Comparison of ENCODE assay signal across 17 mouse cellular contexts in the genomic region with DNA sequence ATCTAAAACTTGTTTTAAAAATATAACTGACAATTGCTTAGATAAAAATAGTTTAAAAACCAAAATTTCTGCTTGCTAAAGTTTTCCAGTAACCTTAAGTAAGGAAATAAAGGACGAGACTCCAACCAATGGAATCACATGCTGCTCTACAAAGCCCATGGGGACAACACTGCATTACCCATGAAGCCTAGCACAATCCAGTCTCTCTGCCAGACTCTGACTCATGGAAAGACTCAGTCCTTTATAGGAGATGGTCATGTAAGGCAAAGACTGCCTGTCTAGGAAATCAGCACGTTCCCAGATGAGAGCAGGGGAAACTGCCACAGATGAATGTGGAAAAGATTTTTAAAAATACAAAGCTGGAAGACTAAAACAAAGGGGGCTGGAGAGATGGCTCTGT. TPM values are rescaled to one million over a fixed set of nuclear protein-coding genes. Genes with fewer than 3 reads are reported as not detected.
DNase-seq lines count a peak whose midpoint lies in the region; ATAC-seq lines count a peak whose summit lies in the region.
"Had no signal": no experiment of that assay in that cellular context is flagged by ENCODE, and none has a peak within 500 bp of the region (broad histone marks: within the 10 kb centered on the region; RNA-seq: fewer than 3 reads in every experiment).

No protein-coding gene starts in this region.

- H3K9ac ChIP-seq in forebrain, embryonic 14.5 days (ENCODE audit: low read length), result no peak overlapping the region
- H3K9ac ChIP-seq: forebrain, embryonic 13.5 days; lung, embryonic 14.5 days; midbrain, embryonic 12.5 days; neural tube, embryonic 13.5 days had no signal

- ATAC-seq in forebrain, embryonic 14.5 days, result no peak
- ATAC-seq: forebrain, embryonic 13.5 days; inflammation-experienced regulatory T-cells, adult 6 months had no signal

- peak; percentile 3 for DNase-seq in layer of hippocampus, adult 11-12 months (ENCODE audit: low spot score)
- DNase-seq in layer of hippocampus, adult 18-20 months (ENCODE audit: low spot score in 2 of 2), result no peak
- DNase-seq in urinary bladder, postnatal 25 days (ENCODE audit: low spot score), result peak; percentile 2
- DNase-seq in urinary bladder, postnatal 36 days (ENCODE audit: low spot score in 2 of 2), result no peak
- peak; percentile 75 for DNase-seq in heart, adult 8-10 months (ENCODE audit: low spot score)
- DNase-seq in cerebellum, postnatal 4 days (ENCODE audit: low spot score in 2 of 2), result no peak
- DNase-seq in forebrain, embryonic 14.5 days (ENCODE audit: low spot score), result no peak
- no peak for DNase-seq in cerebellum, postnatal 36 days
- DNase-seq: cerebellum, adult 9-10 months; left cerebral cortex, postnatal 4 days; lung, embryonic 14.5 days; thymus, postnatal 36 days had no signal

- H3K9me3 ChIP-seq in forebrain, embryonic 14.5 days (replicated peaks; ENCODE audit: control insufficient read depth, low read length), result no peaks in the 10 kb centered on the region
- H3K9me3 ChIP-seq: forebrain, embryonic 13.5 days; midbrain, embryonic 12.5 days; neural tube, embryonic 13.5 days had no signal

- no peak overlapping the region for H3K4me3 ChIP-seq in forebrain, embryonic 14.5 days (ENCODE audit: low read depth, low read length)
- H3K4me3 ChIP-seq: forebrain, embryonic 13.5 days; midbrain, embryonic 12.5 days; neural tube, embryonic 13.5 days had no signal

- H3K36me3 ChIP-seq in forebrain, embryonic 14.5 days (ENCODE audit: control insufficient read depth, insufficient read depth, low read length), result no peaks in the 10 kb centered on the region
- H3K36me3 ChIP-seq: neural tube, embryonic 13.5 days had no signal

- no peak overlapping the region for H3K27ac ChIP-seq in forebrain, embryonic 14.5 days (ENCODE audit: low read depth, low read length)
- H3K27ac ChIP-seq: forebrain, embryonic 13.5 days; midbrain, embryonic 12.5 days; neural tube, embryonic 13.5 days had no signal

- WGBS in forebrain, embryonic 14.5 days, result 84% methylated on average over 2 of the region's 2 CpGs

- H3K27me3 ChIP-seq in forebrain, embryonic 14.5 days (replicated peaks; ENCODE audit: control insufficient read depth, insufficient read depth, low read length), result no peaks in the 10 kb centered on the region
- H3K27me3 ChIP-seq: CH12.LX; forebrain, embryonic 13.5 days; midbrain, embryonic 12.5 days; neural tube, embryonic 13.5 days had no signal

- H3K4me2 ChIP-seq in forebrain, embryonic 14.5 days (ENCODE audit: low read length), result no peak overlapping the region
- H3K4me2 ChIP-seq: forebrain, embryonic 13.5 days; lung, embryonic 14.5 days; midbrain, embryonic 12.5 days; neural tube, embryonic 13.5 days had no signal

- H3K4me1 ChIP-seq in forebrain, embryonic 14.5 days (ENCODE audit: control insufficient read depth, insufficient read depth, low read length), result no peaks in the 10 kb centered on the region
- H3K4me1 ChIP-seq: forebrain, embryonic 13.5 days; midbrain, embryonic 12.5 days; neural tube, embryonic 13.5 days had no signal

RNA-seq across cellular contexts. Expression of a gene that starts 23.0 kb away (rescaled TPM):
- 1 to 10 TPM; 7.7 to 8.3 TPM for total RNA-seq in layer of hippocampus, adult 18-20 months (2021)
- total RNA-seq in heart, adult 8-10 months (2022), result under 1 TPM; 0.14 to 0.41 (median 0.30) TPM
- 105 and 131 TPM in 2 replicates for polyA plus RNA-seq in forebrain, embryonic 14.5 days (2014; fragmentation: Nextera tagmentation; extraction: Ambion mirVana)

RNA-seq across cellular contexts. Expression of a gene that starts 43.3 kb away (rescaled TPM):
- total RNA-seq in layer of hippocampus, adult 18-20 months (2021), result 100 to 1,000 TPM; 228 to 237 TPM
- 100 to 1,000 TPM; 294 to 334 (median 302) TPM for total RNA-seq in heart, adult 8-10 months (2022)
- polyA plus RNA-seq in forebrain, embryonic 14.5 days (2014; fragmentation: Nextera tagmentation; extraction: Ambion mirVana), result 40.3 and 58.5 TPM in 2 replicates

Comparison
In these comparisons a context has a peak if more than half of its experiments do, and no peak if none do; other contexts are left out.
1. DNase-seq: peak in layer of hippocampus, adult 11-12 months (single experiment), urinary bladder, postnatal 25 days (single experiment) and heart, adult 8-10 months (single experiment); none in layer of hippocampus, adult 18-20 months (0 of 2), urinary bladder, postnatal 36 days (0 of 2), cerebellum, postnatal 4 days (0 of 2), forebrain, embryonic 14.5 days (single experiment) and cerebellum, postnatal 36 days (0 of 2).
2. RNA of a gene that starts 23.0 kb away (total RNA-seq): 7.7 to 8.3 TPM in layer of hippocampus, adult 18-20 months; 0.14 to 0.41 TPM in heart, adult 8-10 months; every median in the first group is over 4 times any median in the second.